Mouse (Mus musculus): ENCODE measurements around the gene Dlg2. TPM values are rescaled to one million over a fixed set of nuclear protein-coding genes. Genes with fewer than 3 reads are reported as not detected.

The Dlg2 gene
- polyA plus RNA-seq, 1 experiment, result 1.7 TPM

DNA sequence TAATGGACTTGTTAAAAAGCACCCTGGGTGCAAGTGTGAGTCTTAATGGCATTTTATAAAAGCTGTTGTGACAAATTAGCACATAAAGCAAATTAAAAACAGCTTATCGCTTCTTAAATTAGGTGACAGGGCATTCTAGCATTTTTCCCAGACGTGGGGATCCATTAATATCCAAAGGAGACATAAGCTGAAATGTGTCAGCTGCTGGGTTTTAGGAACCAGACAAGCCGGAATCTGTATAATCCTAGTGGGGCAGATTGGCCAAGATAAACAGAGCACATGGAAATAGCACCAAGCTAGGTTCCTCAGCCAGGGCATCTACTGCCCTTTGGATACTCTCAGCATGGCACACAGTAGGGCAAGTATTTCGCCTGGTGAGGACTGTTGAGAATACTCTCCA is 1895.2 kb downstream of the Dlg2 start:
- no peak for TF ChIP-seq CTCF (IDR thresholded peaks at IDR 0.05; ENCODE audit: extremely low read depth, insufficient read depth, insufficient read length, insufficient replicate concordance)
- TF ChIP-seq POLR2A (IDR thresholded peaks at IDR 0.05; ENCODE audit: low read depth, low read length), result no peak
- H3K4me3 ChIP-seq (ENCODE audit: extremely low read depth, insufficient read depth, insufficient read length), result no peak overlapping the region
- no peaks in the 10 kb centered on the region for H3K4me1 ChIP-seq (ENCODE audit: control insufficient read depth, insufficient read depth, insufficient read length)
- H3K27ac ChIP-seq (ENCODE audit: insufficient read depth, low read length), result no peak overlapping the region
- DNase-seq (ENCODE audit: low read depth in 1 of 2, low spot score in 2 of 2), result no peak
- no peaks in the 10 kb centered on the region for H3K36me3 ChIP-seq (ENCODE audit: control insufficient read depth, insufficient read depth, low read length)
- no peaks in the 10 kb centered on the region for H3K27me3 ChIP-seq (ENCODE audit: control insufficient read depth, insufficient read depth, low read length)
- 72% methylated on average over 4 of the region's 4 CpGs for WGBS

DNA sequence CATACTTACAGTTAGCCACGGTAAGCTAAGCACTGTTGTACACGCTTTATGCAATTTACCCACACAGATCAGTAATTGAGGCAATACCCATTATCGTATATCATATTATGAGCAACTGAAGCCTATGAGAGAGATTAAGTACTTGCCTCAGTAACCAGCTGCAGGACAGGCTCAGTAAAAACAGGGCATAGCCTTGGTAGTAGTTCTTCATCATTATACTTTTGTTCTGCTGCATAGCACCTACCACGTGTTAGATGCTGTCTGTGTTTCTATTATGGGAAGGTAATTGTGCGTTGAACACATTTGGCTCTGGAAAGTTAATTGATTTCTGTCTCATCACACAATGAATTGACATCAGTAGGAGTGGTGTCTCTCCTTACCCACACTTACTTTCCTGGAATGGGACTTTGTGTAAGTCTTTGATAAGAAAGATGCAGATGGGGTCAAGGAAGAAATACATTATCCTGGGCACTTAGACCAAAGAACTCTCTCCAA is 1897.4 kb downstream of the Dlg2 start:
- WGBS, result 87% methylated on average over 5 of the region's 5 CpGs
- Histone ChIP-seq H3K4me3 (ENCODE audit: extremely low read depth, insufficient read depth, insufficient read length) (no peak overlapping the region), H3K36me3 (ENCODE audit: control insufficient read depth, insufficient read depth, low read length) (no peaks in the 10 kb centered on the region), H3K27me3 (ENCODE audit: control insufficient read depth, insufficient read depth, low read length) (no peaks in the 10 kb centered on the region), H3K27ac (ENCODE audit: insufficient read depth, low read length) (no peak overlapping the region), H3K4me1 (ENCODE audit: control insufficient read depth, insufficient read depth, insufficient read length) (no peaks in the 10 kb centered on the region)
- no peak for TF ChIP-seq CTCF (IDR thresholded peaks at IDR 0.05; ENCODE audit: extremely low read depth, insufficient read depth, insufficient read length, insufficient replicate concordance)
- TF ChIP-seq POLR2A (IDR thresholded peaks at IDR 0.05; ENCODE audit: low read depth, low read length), result no peak
- no peak for DNase-seq (ENCODE audit: low read depth in 1 of 2, low spot score in 2 of 2)

DNA sequence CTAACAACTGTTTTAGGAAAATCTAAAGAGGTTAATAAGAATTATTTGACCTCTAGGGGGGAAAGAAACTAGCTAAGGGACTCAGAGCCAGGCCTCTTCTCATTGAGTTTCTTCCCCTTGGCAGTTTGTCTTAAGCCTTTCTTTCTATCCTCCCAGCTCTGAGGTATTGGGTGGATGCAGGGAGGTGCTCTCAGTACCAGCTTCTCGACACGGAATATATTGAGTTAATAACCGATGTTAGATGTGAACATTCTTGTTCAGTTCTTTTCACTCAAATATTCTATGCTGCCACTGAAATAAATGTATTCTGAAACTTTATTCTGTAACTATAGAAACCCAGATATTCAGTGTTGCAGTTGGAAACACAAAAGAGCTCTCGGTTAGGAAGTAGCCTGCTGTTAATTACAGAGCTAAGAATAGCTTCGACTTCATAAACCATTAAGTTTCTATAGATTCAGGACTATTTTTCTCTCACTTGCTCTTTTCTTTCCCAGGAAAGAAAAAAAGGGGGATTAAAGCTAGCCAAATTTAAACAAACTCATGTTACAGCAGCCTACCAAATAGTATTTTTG is 1907.5 kb downstream of the Dlg2 start:
- 84% methylated on average over 5 of the region's 5 CpGs for WGBS

DNA sequence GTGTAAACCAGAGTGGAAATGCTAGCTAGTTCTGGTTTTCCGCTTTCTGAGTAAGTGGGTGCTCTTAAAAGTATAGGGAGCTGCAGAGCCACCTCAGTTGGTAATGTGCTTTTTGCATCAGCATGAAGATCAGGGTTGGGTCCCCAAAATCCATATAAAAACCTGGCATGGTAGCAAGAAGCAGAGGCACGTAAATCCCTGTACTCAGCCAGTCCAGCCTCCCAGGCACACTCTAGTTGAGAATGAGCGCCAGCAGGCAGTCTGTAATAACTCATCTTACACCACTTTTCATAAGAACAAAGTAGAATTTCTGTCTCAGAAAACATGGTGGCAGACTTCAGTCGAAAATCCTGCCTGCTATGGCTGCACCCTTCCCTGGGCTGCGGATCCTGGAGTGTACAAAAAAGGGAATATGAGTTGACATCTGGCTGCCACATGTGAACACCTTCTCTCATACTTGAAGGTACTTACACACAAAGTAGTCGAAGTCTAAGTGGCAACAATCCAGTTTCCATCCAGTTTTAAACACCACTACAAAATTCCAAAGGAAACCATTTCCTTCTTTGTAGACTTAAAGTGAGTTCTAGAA is 1915.7 kb downstream of the Dlg2 start:
- Histone ChIP-seq H3K27ac (ENCODE audit: insufficient read depth, low read length) (no peak overlapping the region), H3K4me1 (ENCODE audit: control insufficient read depth, insufficient read depth, insufficient read length) (no peaks in the 10 kb centered on the region), H3K4me3 (ENCODE audit: extremely low read depth, insufficient read depth, insufficient read length) (no peak overlapping the region), H3K36me3 (ENCODE audit: control insufficient read depth, insufficient read depth, low read length) (no peaks in the 10 kb centered on the region), H3K27me3 (ENCODE audit: control insufficient read depth, insufficient read depth, low read length) (no peaks in the 10 kb centered on the region)
- DNase-seq (ENCODE audit: low read depth in 1 of 2, low spot score in 2 of 2), result no peak
- WGBS, result 90% methylated on average over 6 of the region's 6 CpGs
- TF ChIP-seq CTCF (IDR thresholded peaks at IDR 0.05; ENCODE audit: extremely low read depth, insufficient read depth, insufficient read length, insufficient replicate concordance) (no peak), POLR2A (IDR thresholded peaks at IDR 0.05; ENCODE audit: low read depth, low read length) (no peak)

More for the DNA sequence above, 1907.5 kb downstream of the Dlg2 start:
- no peaks in the 10 kb centered on the region for H3K4me1 ChIP-seq (ENCODE audit: control insufficient read depth, insufficient read depth, insufficient read length)
- no peak overlapping the region for H3K4me3 ChIP-seq (ENCODE audit: extremely low read depth, insufficient read depth, insufficient read length)
- H3K36me3 ChIP-seq (ENCODE audit: control insufficient read depth, insufficient read depth, low read length), result no peaks in the 10 kb centered on the region
- TF ChIP-seq CTCF (IDR thresholded peaks at IDR 0.05; ENCODE audit: extremely low read depth, insufficient read depth, insufficient read length, insufficient replicate concordance) (no peak), POLR2A (IDR thresholded peaks at IDR 0.05; ENCODE audit: low read depth, low read length) (no peak)
- no peak overlapping the region for H3K27ac ChIP-seq (ENCODE audit: insufficient read depth, low read length)
- H3K27me3 ChIP-seq (ENCODE audit: control insufficient read depth, insufficient read depth, low read length), result no peaks in the 10 kb centered on the region
- DNase-seq (ENCODE audit: low read depth in 1 of 2, low spot score in 2 of 2), result no peak

DNA sequence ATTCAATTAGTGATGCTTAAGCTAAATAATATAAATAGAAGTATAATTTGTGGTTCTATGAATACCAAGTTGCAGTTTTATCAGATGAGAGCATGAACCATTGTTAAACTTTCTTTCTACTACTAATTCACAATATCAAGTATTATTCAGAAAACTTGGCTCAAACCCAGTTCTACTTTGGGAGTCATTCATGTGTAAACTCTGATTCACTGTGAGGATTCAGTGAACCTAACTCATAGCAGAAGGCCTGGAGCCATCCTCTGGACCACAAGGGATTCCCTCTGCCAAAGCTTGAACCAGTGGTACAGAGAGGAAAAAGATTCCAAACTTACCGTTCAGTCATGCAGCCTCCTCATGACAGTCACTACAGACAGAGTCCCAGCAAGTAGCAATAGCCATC is 1920.3 kb downstream of the Dlg2 start:
- H3K4me1 ChIP-seq (ENCODE audit: control insufficient read depth, insufficient read depth, insufficient read length), result no peaks in the 10 kb centered on the region
- H3K27ac ChIP-seq (ENCODE audit: insufficient read depth, low read length), result no peak overlapping the region
- no peaks in the 10 kb centered on the region for H3K27me3 ChIP-seq (ENCODE audit: control insufficient read depth, insufficient read depth, low read length)
- TF ChIP-seq CTCF (IDR thresholded peaks at IDR 0.05; ENCODE audit: extremely low read depth, insufficient read depth, insufficient read length, insufficient replicate concordance), result no peak
- no peak for TF ChIP-seq POLR2A (IDR thresholded peaks at IDR 0.05; ENCODE audit: low read depth, low read length)
- DNase-seq (ENCODE audit: low read depth in 1 of 2, low spot score in 2 of 2), result no peak
- H3K4me3 ChIP-seq (ENCODE audit: extremely low read depth, insufficient read depth, insufficient read length), result no peak overlapping the region
- H3K36me3 ChIP-seq (ENCODE audit: control insufficient read depth, insufficient read depth, low read length), result no peaks in the 10 kb centered on the region
- 92% methylated on average over 1 of the region's 1 CpGs for WGBS

DNA sequence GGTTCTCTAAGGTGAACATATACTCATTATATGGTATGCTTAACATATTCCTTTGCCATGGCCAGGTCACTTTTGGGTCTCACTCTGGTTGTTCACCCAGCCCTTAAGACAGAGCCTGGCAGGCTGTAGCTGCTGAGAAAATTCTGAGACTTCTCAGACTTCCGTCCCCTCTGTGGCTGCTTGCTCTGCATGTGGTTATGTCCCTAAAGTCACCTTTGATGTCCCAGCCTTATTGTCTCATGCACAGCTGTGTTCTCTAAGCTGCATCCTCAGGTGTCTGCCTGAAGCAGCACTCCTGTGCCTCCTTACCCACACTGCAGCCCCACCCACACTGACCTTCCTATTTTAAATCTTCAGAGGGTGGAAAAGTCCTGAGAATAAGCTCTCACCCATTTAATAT is 1922.4 kb downstream of the Dlg2 start:
- Histone ChIP-seq H3K4me3 (ENCODE audit: extremely low read depth, insufficient read depth, insufficient read length) (no peak overlapping the region), H3K36me3 (ENCODE audit: control insufficient read depth, insufficient read depth, low read length) (no peaks in the 10 kb centered on the region), H3K27me3 (ENCODE audit: control insufficient read depth, insufficient read depth, low read length) (no peaks in the 10 kb centered on the region), H3K4me1 (ENCODE audit: control insufficient read depth, insufficient read depth, insufficient read length) (no peaks in the 10 kb centered on the region), H3K27ac (ENCODE audit: insufficient read depth, low read length) (no peak overlapping the region)
- WGBS, result 73% methylated on average over 1 of the region's 1 CpGs
- no peak for TF ChIP-seq CTCF (IDR thresholded peaks at IDR 0.05; ENCODE audit: extremely low read depth, insufficient read depth, insufficient read length, insufficient replicate concordance)
- no peak for TF ChIP-seq POLR2A (IDR thresholded peaks at IDR 0.05; ENCODE audit: low read depth, low read length)
- DNase-seq (ENCODE audit: low read depth in 1 of 2, low spot score in 2 of 2), result no peak

DNA sequence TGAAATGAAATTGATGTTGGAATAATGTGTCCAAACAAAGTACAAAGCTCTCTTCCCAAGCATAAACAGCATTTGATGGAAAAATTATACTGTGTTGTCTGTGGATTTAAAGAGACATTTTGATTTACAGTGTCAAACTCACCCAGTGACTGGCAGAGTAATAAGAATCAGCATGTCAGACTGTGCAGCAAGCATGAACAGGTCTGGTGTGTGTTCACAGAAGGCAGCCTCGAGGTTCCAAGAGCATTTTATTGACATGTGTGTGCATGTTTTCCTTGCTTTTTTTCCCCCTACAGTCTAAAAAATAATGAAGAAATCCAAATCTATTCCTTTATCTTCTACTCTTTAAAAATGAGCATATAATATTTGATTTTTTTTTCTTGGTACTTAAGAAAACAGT is 1924.1 kb downstream of the Dlg2 start:
- Histone ChIP-seq H3K27ac (ENCODE audit: insufficient read depth, low read length) (no peak overlapping the region), H3K4me1 (ENCODE audit: control insufficient read depth, insufficient read depth, insufficient read length) (no peaks in the 10 kb centered on the region), H3K27me3 (ENCODE audit: control insufficient read depth, insufficient read depth, low read length) (no peaks in the 10 kb centered on the region), H3K4me3 (ENCODE audit: extremely low read depth, insufficient read depth, insufficient read length) (no peak overlapping the region), H3K36me3 (ENCODE audit: control insufficient read depth, insufficient read depth, low read length) (no peaks in the 10 kb centered on the region)
- no peak for TF ChIP-seq POLR2A (IDR thresholded peaks at IDR 0.05; ENCODE audit: low read depth, low read length)
- TF ChIP-seq CTCF (IDR thresholded peaks at IDR 0.05; ENCODE audit: extremely low read depth, insufficient read depth, insufficient read length, insufficient replicate concordance), result no peak
- DNase-seq (ENCODE audit: low read depth in 1 of 2, low spot score in 2 of 2), result no peak
- WGBS, result 65% methylated on average over 1 of the region's 1 CpGs
